Mouse (Mus musculus): ENCODE measurements around the gene Med25. TPM values are rescaled to one million over a fixed set of nuclear protein-coding genes. Genes with fewer than 3 reads are reported as not detected.
A peak's percentile ranks its signal among the peaks of the same experiment; 100 is the strongest.

Med25 gene
- polyA plus RNA-seq, 1 experiment from 2014 or later = 35.6 TPM

- no peak for TF ChIP-seq EP300 (IDR thresholded peaks at IDR 0.05; ENCODE audit: low read depth)
- no peak for TF ChIP-seq CTCF (IDR thresholded peaks at IDR 0.05; ENCODE audit: low read depth)
- Histone ChIP-seq H3K4me2 (ENCODE audit: low read depth, low read length) (no peak overlapping the region), H3K9ac (replicated peaks) (no peak overlapping the region), H3K4me3 (ENCODE audit: low read depth, low read length) (no peak overlapping the region), H3K4me1 (ENCODE audit: insufficient read depth) (0 out of 2 replicates have a peak, but pooled peaks cover 4% of the 10 kb centered on the region), H3K27me3 (ENCODE audit: insufficient read depth, low read length) (no peaks in the 10 kb centered on the region), H3K27ac (ENCODE audit: low read depth) (no peak overlapping the region), H3K9me3 (ENCODE audit: low read length) (no peaks in the 10 kb centered on the region), H3K36me3 (replicated peaks; ENCODE audit: insufficient read depth, low read length) (peaks cover 39% of the 10 kb centered on the region)
- no peak for DNase-seq
- 90% methylated on average over 5 of the region's 5 CpGs for WGBS (ENCODE audit: insufficient replicate concordance)
- ATAC-seq = no peak
These were observed 26.6 kb upstream of the Med25 start for GRCm38 (mm10) chr7:44919127-44919526.

DNA sequence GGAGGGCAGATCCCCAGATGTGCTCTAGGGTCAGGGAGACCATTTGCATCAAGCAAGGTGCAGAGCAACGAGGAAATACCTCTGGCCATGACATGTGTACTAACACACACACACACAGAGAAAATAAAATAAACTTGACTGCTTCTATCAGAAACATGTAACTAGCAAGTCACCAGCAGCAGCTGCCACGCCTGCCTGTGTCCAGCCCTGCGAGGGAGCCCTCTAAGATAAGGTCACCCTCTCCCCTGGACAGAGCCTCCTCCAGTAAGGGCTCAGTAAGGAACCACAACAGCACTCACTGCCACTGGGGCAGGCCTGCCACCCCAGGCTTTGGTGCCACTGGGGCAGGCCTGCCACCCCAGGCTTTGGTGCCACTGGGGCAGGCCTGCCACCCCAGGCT, 25.7 kb upstream of the Med25 start:
- TF ChIP-seq CTCF (IDR thresholded peaks at IDR 0.05; ENCODE audit: low read depth) (no peak), EP300 (IDR thresholded peaks at IDR 0.05; ENCODE audit: low read depth) (no peak)
- no peak for ATAC-seq
- 68% methylated on average over 3 of the region's 3 CpGs for WGBS (ENCODE audit: insufficient replicate concordance)

DNA sequence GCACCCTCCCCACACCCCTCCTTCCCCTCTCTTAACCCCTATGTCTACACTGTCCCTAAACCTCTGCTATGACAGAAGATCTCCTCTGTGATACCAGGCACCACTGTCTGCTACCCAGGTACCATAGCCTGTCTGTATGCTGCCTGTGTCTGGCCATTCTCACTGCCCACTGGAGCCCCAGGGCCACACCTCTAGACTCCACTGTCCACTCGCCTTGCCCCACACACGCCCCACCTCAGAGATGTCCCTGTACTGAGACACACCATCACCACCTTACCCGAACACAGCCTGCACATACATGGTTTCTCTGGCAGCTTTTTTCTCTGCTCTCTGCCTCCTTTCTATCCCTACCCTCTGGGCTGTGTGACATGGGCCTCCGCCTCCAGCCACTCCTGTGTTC, 24.4 kb upstream of the Med25 start:
- H3K4me3 ChIP-seq (ENCODE audit: low read depth, low read length) = no peak overlapping the region
- no peaks in the 10 kb centered on the region for H3K4me1 ChIP-seq (ENCODE audit: insufficient read depth)
- H3K36me3 ChIP-seq (replicated peaks; ENCODE audit: insufficient read depth, low read length) = peaks cover 28% of the 10 kb centered on the region
- 90% methylated on average over 4 of the region's 4 CpGs for WGBS (ENCODE audit: insufficient replicate concordance)
- no peak overlapping the region for H3K9ac ChIP-seq (replicated peaks)
- no peaks in the 10 kb centered on the region for H3K27me3 ChIP-seq (ENCODE audit: insufficient read depth, low read length)
- no peak overlapping the region for H3K27ac ChIP-seq (ENCODE audit: low read depth)
- no peaks in the 10 kb centered on the region for H3K9me3 ChIP-seq (ENCODE audit: low read length)
- ATAC-seq (no peak), DNase-seq (no peak)
- TF ChIP-seq EP300 (IDR thresholded peaks at IDR 0.05; ENCODE audit: low read depth) (no peak), CTCF (IDR thresholded peaks at IDR 0.05; ENCODE audit: low read depth) (no peak)
- no peak overlapping the region for H3K4me2 ChIP-seq (ENCODE audit: low read depth, low read length)

More for the DNA sequence above, 25.7 kb upstream of the Med25 start:
- Histone ChIP-seq H3K4me3 (ENCODE audit: low read depth, low read length) (no peak overlapping the region), H3K4me1 (ENCODE audit: insufficient read depth) (0 out of 2 replicates have a peak, but pooled peaks cover 4% of the 10 kb centered on the region), H3K27me3 (ENCODE audit: insufficient read depth, low read length) (no peaks in the 10 kb centered on the region), H3K9me3 (ENCODE audit: low read length) (no peaks in the 10 kb centered on the region), H3K9ac (replicated peaks) (no peak overlapping the region), H3K27ac (ENCODE audit: low read depth) (no peak overlapping the region), H3K36me3 (replicated peaks; ENCODE audit: insufficient read depth, low read length) (peaks cover 36% of the 10 kb centered on the region), H3K4me2 (ENCODE audit: low read depth, low read length) (no peak overlapping the region)
- peak; percentile 13 for DNase-seq

DNA sequence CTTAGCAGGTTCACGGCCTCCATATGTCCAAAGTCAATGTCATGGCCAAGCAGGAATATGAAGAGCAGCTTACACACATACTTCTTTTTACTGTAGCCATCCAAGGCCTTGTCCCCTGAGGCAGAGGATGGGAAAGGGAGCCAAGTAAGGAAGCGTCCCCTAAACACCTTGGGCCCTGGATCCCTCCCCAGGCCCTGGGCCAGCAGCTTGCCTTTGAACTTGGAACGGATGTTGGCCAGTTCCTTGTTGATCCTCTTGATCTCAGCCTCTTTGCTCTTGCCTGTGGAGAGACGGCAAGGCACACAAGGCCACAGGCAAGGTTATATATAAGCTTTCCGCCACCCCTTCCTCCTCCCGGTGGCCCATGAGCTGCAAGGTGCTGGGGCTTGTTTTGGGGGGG, 23.7 kb upstream of the Med25 start:
- 91% methylated on average over 6 of the region's 6 CpGs for WGBS (ENCODE audit: insufficient replicate concordance)
- no peak overlapping the region for H3K4me2 ChIP-seq (ENCODE audit: low read depth, low read length)
- no peak overlapping the region for H3K9ac ChIP-seq (replicated peaks)
- no peak overlapping the region for H3K4me3 ChIP-seq (ENCODE audit: low read depth, low read length)
- H3K9me3 ChIP-seq (ENCODE audit: low read length) = no peaks in the 10 kb centered on the region
- no peaks in the 10 kb centered on the region for H3K27me3 ChIP-seq (ENCODE audit: insufficient read depth, low read length)
- no peak overlapping the region for H3K27ac ChIP-seq (ENCODE audit: low read depth)
- peaks cover 31% of the 10 kb centered on the region for H3K36me3 ChIP-seq (replicated peaks; ENCODE audit: insufficient read depth, low read length)
- DNase-seq = no peak
- no peak for ATAC-seq
- H3K4me1 ChIP-seq (ENCODE audit: insufficient read depth) = no peaks in the 10 kb centered on the region
- TF ChIP-seq EP300 (IDR thresholded peaks at IDR 0.05; ENCODE audit: low read depth) (no peak), CTCF (IDR thresholded peaks at IDR 0.05; ENCODE audit: low read depth) (no peak)

- no peaks in the 10 kb centered on the region for H3K4me1 ChIP-seq (ENCODE audit: insufficient read depth)
- no peak for ATAC-seq
- no peaks in the 10 kb centered on the region for H3K27me3 ChIP-seq (ENCODE audit: insufficient read depth, low read length)
- H3K36me3 ChIP-seq (replicated peaks; ENCODE audit: insufficient read depth, low read length) = peaks cover 38% of the 10 kb centered on the region
- no peak overlapping the region for H3K4me2 ChIP-seq (ENCODE audit: low read depth, low read length)
- H3K4me3 ChIP-seq (ENCODE audit: low read depth, low read length) = no peak overlapping the region
- 88% methylated on average over 9 of the region's 9 CpGs for WGBS (ENCODE audit: insufficient replicate concordance)
- no peak overlapping the region for H3K9ac ChIP-seq (replicated peaks)
- no peak overlapping the region for H3K27ac ChIP-seq (ENCODE audit: low read depth)
- TF ChIP-seq CTCF (IDR thresholded peaks at IDR 0.05; ENCODE audit: low read depth) (no peak), EP300 (IDR thresholded peaks at IDR 0.05; ENCODE audit: low read depth) (no peak)
- DNase-seq = no peak
- H3K9me3 ChIP-seq (ENCODE audit: low read length) = no peaks in the 10 kb centered on the region
These were observed 22.8 kb upstream of the Med25 start for GRCm38 (mm10) chr7:44915314-44915713.

- H3K36me3 ChIP-seq (replicated peaks; ENCODE audit: insufficient read depth, low read length) = peaks cover 44% of the 10 kb centered on the region
- H3K4me2 ChIP-seq (ENCODE audit: low read depth, low read length) = no peak overlapping the region
- ATAC-seq (no peak), DNase-seq (no peak)
- TF ChIP-seq EP300 (IDR thresholded peaks at IDR 0.05; ENCODE audit: low read depth) = no peak
- no peak for TF ChIP-seq CTCF (IDR thresholded peaks at IDR 0.05; ENCODE audit: low read depth)
- H3K27ac ChIP-seq (ENCODE audit: low read depth) = no peak overlapping the region
- H3K4me3 ChIP-seq (ENCODE audit: low read depth, low read length) = no peak overlapping the region
- 90% methylated on average over 2 of the region's 2 CpGs for WGBS (ENCODE audit: insufficient replicate concordance)
- H3K4me1 ChIP-seq (ENCODE audit: insufficient read depth) = no peaks in the 10 kb centered on the region
- H3K9ac ChIP-seq (replicated peaks) = no peak overlapping the region
- no peaks in the 10 kb centered on the region for H3K9me3 ChIP-seq (ENCODE audit: low read length)
- no peaks in the 10 kb centered on the region for H3K27me3 ChIP-seq (ENCODE audit: insufficient read depth, low read length)
These were observed 21.9 kb upstream of the Med25 start for GRCm38 (mm10) chr7:44914396-44914795.

Data from liver, postnatal 0 days (tissue).